Mouse (Mus musculus): ENCODE measurements around the gene Zfp62. TPM values are rescaled to one million over a fixed set of nuclear protein-coding genes. Genes with fewer than 3 reads are reported as not detected.

Zfp62 gene
- total and polyA plus RNA-seq, 3 experiments: 16.7 to 132 (median 31.8) TPM

DNA sequence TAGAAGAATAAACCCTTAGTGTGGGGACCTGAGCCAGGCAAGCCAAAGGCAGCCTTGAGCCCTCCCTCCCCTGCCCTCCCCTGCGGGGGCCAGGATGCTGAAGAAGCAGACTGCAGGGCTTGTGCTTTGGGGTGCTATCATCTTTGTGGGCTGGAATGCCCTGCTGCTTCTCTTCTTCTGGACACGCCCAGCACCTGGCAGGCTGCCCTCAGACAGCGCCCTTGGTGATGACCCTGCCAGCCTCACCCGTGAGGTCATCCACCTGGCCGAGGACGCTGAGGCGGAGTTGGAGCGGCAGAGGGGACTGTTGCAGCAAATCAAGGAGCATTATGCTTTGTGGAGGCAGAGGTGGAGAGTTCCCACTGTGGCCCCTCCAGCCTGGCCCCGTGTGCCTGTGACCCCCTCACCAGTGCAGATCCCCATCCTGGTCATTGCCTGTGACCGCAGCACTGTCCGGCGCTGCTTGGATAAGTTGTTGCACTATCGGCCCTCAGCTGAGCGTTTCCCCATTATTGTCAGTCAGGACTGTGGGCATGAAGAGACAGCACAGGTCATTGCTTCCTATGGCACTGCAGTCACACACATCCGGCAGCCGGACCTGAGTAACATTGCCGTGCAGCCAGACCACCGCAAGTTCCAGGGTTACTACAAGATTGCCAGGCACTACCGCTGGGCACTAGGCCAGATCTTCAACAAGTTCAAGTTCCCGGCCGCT lies 57.7 kb downstream of the Zfp62 start:
- no peaks in the 10 kb centered on the region for H3K79me2 ChIP-seq (ENCODE audit: control insufficient read depth, insufficient read depth, low read length, poor library complexity)
- H3K9me3 ChIP-seq (replicated peaks; ENCODE audit: insufficient read depth, low read length): no peaks in the 10 kb centered on the region
- DNase-seq (ENCODE audit: low read depth, low spot score): no peak
- H3K4me1 ChIP-seq (ENCODE audit: control insufficient read depth in 1 of 2, insufficient read depth in 2 of 2, low read length in 2 of 2): no peaks in the 10 kb centered on the region
- no peak overlapping the region for H3K9ac ChIP-seq (ENCODE audit: control insufficient read depth, low read depth, low read length, poor library complexity, severe bottlenecking)
- H3K4me3 ChIP-seq (ENCODE audit: control insufficient read depth in 1 of 2, insufficient read depth in 1 of 2, low read depth in 2 of 2, low read length in 2 of 2): no peak overlapping the region
- TF ChIP-seq RAD21 (IDR thresholded peaks at IDR 0.05; ENCODE audit: low read depth, low read length) (no peak), ZMIZ1 (IDR thresholded peaks at IDR 0.05; ENCODE audit: low read depth, low read length) (no peak), EP300 (IDR thresholded peaks at IDR 0.05; ENCODE audit: low read depth in 1 of 2, low read length in 2 of 2) (no peak), GATA1 (IDR thresholded peaks at IDR 0.05; ENCODE audit: low read depth, low read length) (no peak), ZKSCAN1 (IDR thresholded peaks at IDR 0.05; ENCODE audit: low read depth, low read length) (no peak), POLR2AphosphoS5 (IDR thresholded peaks at IDR 0.05; ENCODE audit: borderline replicate concordance, low read depth, low read length) (no peak), UBTF (IDR thresholded peaks at IDR 0.05; ENCODE audit: borderline replicate concordance, insufficient read depth, low read depth, low read length) (no peak), SMC3 (IDR thresholded peaks at IDR 0.05; ENCODE audit: low read depth, low read length) (no peak), HCFC1 (IDR thresholded peaks at IDR 0.05; ENCODE audit: low read depth, low read length) (no peak), BHLHE40 (IDR thresholded peaks at IDR 0.05; ENCODE audit: borderline replicate concordance, low read depth, low read length) (no peak), MAX (IDR thresholded peaks at IDR 0.05; ENCODE audit: low read length) (no peak), NRF1 (IDR thresholded peaks at IDR 0.05; ENCODE audit: insufficient read depth, low read depth, low read length, poor library complexity, severe bottlenecking) (no peak), JUND (IDR thresholded peaks at IDR 0.05; ENCODE audit: low read depth, low read length) (no peak), KAT2A (conservative IDR thresholded peaks at IDR 0.05; ENCODE audit: low read depth, low read length) (no peak), MAZ (IDR thresholded peaks at IDR 0.05; ENCODE audit: low read depth, low read length) (no peak), MYB (IDR thresholded peaks at IDR 0.05; ENCODE audit: low read depth, low read length) (no peak), CHD1 (IDR thresholded peaks at IDR 0.05; ENCODE audit: low read depth, low read length) (no peak)
- H3K27ac ChIP-seq (ENCODE audit: control insufficient read depth, low read depth, low read length): no peak overlapping the region
- H3K27me3 ChIP-seq (ENCODE audit: control insufficient read depth in 1 of 2, insufficient read depth in 2 of 2, low read length in 2 of 2): no peaks in the 10 kb centered on the region
- peaks cover 0 to 4% of the 10 kb centered on the region in 2 experiments; a peak in 1 of 4 replicates for H3K36me3 ChIP-seq (ENCODE audit: control insufficient read depth in 1 of 2, insufficient read depth in 2 of 2, low read length in 2 of 2)

DNA sequence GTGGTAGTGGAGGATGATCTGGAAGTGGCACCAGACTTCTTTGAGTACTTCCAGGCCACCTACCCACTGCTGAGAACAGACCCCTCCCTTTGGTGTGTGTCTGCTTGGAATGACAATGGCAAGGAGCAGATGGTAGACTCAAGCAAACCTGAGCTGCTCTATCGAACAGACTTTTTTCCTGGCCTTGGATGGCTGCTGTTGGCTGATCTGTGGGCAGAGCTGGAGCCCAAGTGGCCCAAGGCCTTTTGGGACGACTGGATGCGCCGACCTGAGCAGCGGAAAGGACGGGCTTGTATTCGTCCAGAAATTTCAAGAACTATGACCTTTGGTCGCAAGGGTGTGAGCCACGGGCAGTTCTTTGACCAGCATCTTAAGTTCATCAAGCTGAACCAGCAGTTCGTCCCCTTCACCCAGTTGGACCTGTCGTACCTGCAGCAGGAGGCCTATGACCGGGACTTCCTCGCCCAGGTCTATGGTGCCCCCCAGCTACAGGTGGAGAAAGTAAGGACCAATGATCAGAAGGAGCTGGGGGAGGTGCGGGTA lies 58.3 kb downstream of the Zfp62 start:
- Histone ChIP-seq H3K27ac (ENCODE audit: control insufficient read depth, low read depth, low read length) (no peak overlapping the region), H3K27me3 (ENCODE audit: control insufficient read depth in 1 of 2, insufficient read depth in 2 of 2, low read length in 2 of 2) (no peaks in the 10 kb centered on the region), H3K9me3 (replicated peaks; ENCODE audit: insufficient read depth, low read length) (no peaks in the 10 kb centered on the region), H3K4me1 (ENCODE audit: control insufficient read depth in 1 of 2, insufficient read depth in 2 of 2, low read length in 2 of 2) (no peaks in the 10 kb centered on the region), H3K79me2 (ENCODE audit: control insufficient read depth, insufficient read depth, low read length, poor library complexity) (no peaks in the 10 kb centered on the region), H3K9ac (ENCODE audit: control insufficient read depth, low read depth, low read length, poor library complexity, severe bottlenecking) (no peak overlapping the region), H3K36me3 (ENCODE audit: control insufficient read depth in 1 of 2, insufficient read depth in 2 of 2, low read length in 2 of 2) (peaks cover 0 to 4% of the 10 kb centered on the region in 2 experiments; a peak in 1 of 4 replicates), H3K4me3 (ENCODE audit: control insufficient read depth in 1 of 2, insufficient read depth in 1 of 2, low read depth in 2 of 2, low read length in 2 of 2) (no peak overlapping the region)
- DNase-seq (ENCODE audit: low read depth, low spot score): no peak
- TF ChIP-seq CHD1 (IDR thresholded peaks at IDR 0.05; ENCODE audit: low read depth, low read length): no peak
- no peak for TF ChIP-seq E2F4 (IDR thresholded peaks at IDR 0.05; ENCODE audit: borderline replicate concordance, low read depth, low read length)
